In the genomic region with DNA sequence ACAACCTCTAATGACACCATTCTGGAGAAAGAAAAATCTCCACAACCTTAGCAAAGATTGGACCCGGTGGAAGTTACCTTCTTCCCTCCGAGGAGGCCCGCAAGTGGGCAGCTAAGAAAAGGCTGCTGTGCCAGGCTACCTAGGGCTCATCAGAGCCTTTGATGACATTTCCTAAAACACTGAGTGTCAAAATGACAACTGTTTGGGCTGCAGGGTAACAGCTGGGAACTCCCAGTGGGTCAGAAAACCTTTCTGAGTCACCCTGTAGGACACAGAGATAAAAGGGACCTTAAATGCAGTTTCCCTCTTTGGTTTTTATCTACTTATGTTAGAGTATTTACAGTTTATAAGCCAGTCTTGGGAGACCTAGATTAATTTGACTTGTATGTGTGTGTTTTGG, we compare ENCODE assay signal across 12 mouse cellular contexts. TPM values are rescaled to one million over a fixed set of nuclear protein-coding genes. Genes with fewer than 3 reads are reported as not detected.
DNase-seq lines count a peak whose midpoint lies in the region; ATAC-seq and TF ChIP-seq lines count a peak whose summit lies in the region.
"Had no signal": no experiment of that assay in that cellular context is flagged by ENCODE, and none has a peak within 500 bp of the region (broad histone marks: within the 10 kb centered on the region; RNA-seq: fewer than 3 reads in every experiment).

No protein-coding gene starts in this region.

- no peaks in the 10 kb centered on the region for H3K27me3 ChIP-seq in kidney, embryonic 14.5 days (ENCODE audit: control insufficient read depth, insufficient read depth, low read length)
- no peaks in the 10 kb centered on the region for H3K27me3 ChIP-seq in limb, embryonic 13.5 days
- H3K27me3 ChIP-seq: midbrain, embryonic 15.5 days had no signal

- WGBS in kidney, embryonic 14.5 days = 83% methylated on average over 3 of the region's 3 CpGs
- 83% methylated on average over 3 of the region's 3 CpGs for WGBS in limb, embryonic 13.5 days

- peaks cover 17% of the 10 kb centered on the region for H3K4me1 ChIP-seq in kidney, embryonic 14.5 days (ENCODE audit: control insufficient read depth, insufficient read depth, low read length)
- H3K4me1 ChIP-seq in limb, embryonic 13.5 days = peaks cover 41% of the 10 kb centered on the region
- H3K4me1 ChIP-seq: midbrain, embryonic 15.5 days had no signal

- no peak for TF ChIP-seq CTCF in gastrocnemius, adult 2 months (IDR thresholded peaks at IDR 0.05)

- H3K9me3 ChIP-seq in kidney, embryonic 14.5 days (ENCODE audit: control insufficient read depth, low read length) = no peaks in the 10 kb centered on the region
- no peaks in the 10 kb centered on the region for H3K9me3 ChIP-seq in limb, embryonic 13.5 days
- H3K9me3 ChIP-seq: midbrain, embryonic 15.5 days had no signal

- no peak for ATAC-seq in kidney, embryonic 14.5 days (ENCODE audit: low FRiP score, low TSS enrichment)
- no peak for ATAC-seq in limb, embryonic 13.5 days (ENCODE audit: low FRiP score, low read depth)
- ATAC-seq: midbrain, embryonic 15.5 days had no signal

- intact Hi-C loops in gastrocnemius, adult 2 months (cut with DNase I) = no loop called here
- intact Hi-C loops in gastrocnemius, postnatal 36 days (cut with DNase I) = no loop called here

- DNase-seq in gastrocnemius, adult 2 months = no peak
- DNase-seq in gastrocnemius, postnatal 36 days = no peak
- no peak for DNase-seq in kidney, adult 18-20 months
- DNase-seq in CD4-positive helper T cell, adult 2 months (ENCODE audit: low read depth, low spot score) = peak; percentile 30
- DNase-seq in ovary, adult 18-20 months (ENCODE audit: low spot score) = no peak
- DNase-seq in gastrocnemius, adult 8-10 months (ENCODE audit: low spot score in 2 of 2) = no peak
- DNase-seq: B cell, adult 2 months; retina, postnatal 1 day had no signal

- no peak overlapping the region for H3K9ac ChIP-seq in kidney, embryonic 14.5 days (ENCODE audit: low read depth, low read length)
- no peak overlapping the region for H3K9ac ChIP-seq in limb, embryonic 13.5 days
- H3K9ac ChIP-seq: liver, embryonic 14.5 days; midbrain, embryonic 15.5 days had no signal

- no peak overlapping the region for H3K4me3 ChIP-seq in gastrocnemius, adult 2 months
- H3K4me3 ChIP-seq in kidney, embryonic 14.5 days (ENCODE audit: low read length) = no peak overlapping the region
- no peak overlapping the region for H3K4me3 ChIP-seq in limb, embryonic 13.5 days
- H3K4me3 ChIP-seq: midbrain, embryonic 15.5 days had no signal

- no peak overlapping the region for H3K4me2 ChIP-seq in kidney, embryonic 14.5 days (replicated peaks; ENCODE audit: low read depth, low read length)
- H3K4me2 ChIP-seq in limb, embryonic 13.5 days (replicated peaks) = no peak overlapping the region
- H3K4me2 ChIP-seq: midbrain, embryonic 15.5 days had no signal

- H3K36me3 ChIP-seq in kidney, embryonic 14.5 days (ENCODE audit: control insufficient read depth, insufficient read depth, low read length) = no peaks in the 10 kb centered on the region
- no peaks in the 10 kb centered on the region for H3K36me3 ChIP-seq in limb, embryonic 13.5 days
- H3K36me3 ChIP-seq: midbrain, embryonic 15.5 days had no signal

- peak overlapping the region; percentile 80 for H3K27ac ChIP-seq in gastrocnemius, adult 2 months
- peak overlapping the region; percentile 85 for H3K27ac ChIP-seq in kidney, embryonic 14.5 days (ENCODE audit: low read depth, low read length)
- H3K27ac ChIP-seq in limb, embryonic 13.5 days = 0 out of 2 replicates have a peak overlapping the region, but pooled peaks have one; percentile 11
- H3K27ac ChIP-seq: liver, embryonic 14.5 days; midbrain, embryonic 15.5 days had no signal

RNA-seq across cellular contexts. Expression of a gene that starts 6.1 kb away (rescaled TPM):
- not detected for total RNA-seq in gastrocnemius, adult 2 months (2021)
- total RNA-seq in gastrocnemius, postnatal 36 days (2021) = not detected
- 0.18 TPM in 1 of 2 replicates, not detected in the other for polyA plus RNA-seq in kidney, embryonic 14.5 days (2014; fragmentation: Nextera tagmentation; extraction: Ambion mirVana)
- polyA plus RNA-seq in limb, embryonic 13.5 days (2015; fragmentation: Nextera tagmentation; extraction: Ambion mirVana) = 1.2 and 1.4 TPM in 2 replicates
- not detected for total RNA-seq in gastrocnemius, adult 8-10 months (2022)

Comparison
In these comparisons a context has a peak if more than half of its experiments do, and no peak if none do; other contexts are left out.
1. H3K27ac ChIP-seq: peak in every context shown above with its lines; median percentile 85 in kidney, embryonic 14.5 days; 80 in gastrocnemius, adult 2 months; 11 in limb, embryonic 13.5 days.